Mouse (Mus musculus) intestine, embryonic 15.5 days (tissue): ENCODE measurements around the gene Gucy2d. TPM values are rescaled to one million over a fixed set of nuclear protein-coding genes. Genes with fewer than 3 reads are reported as not detected.

Experiments
- ATAC-seq: fragments of 200-750 bp; cut with Nextera tagmentation; 2 replicates; pipeline ENCODE4 v1.8.0; 2017; ENCODE audit warnings: moderate TSS enrichment, moderate library complexity
- H3K27ac ChIP-seq: fragments of 300-500 bp; sonication (generic); 2 replicates; pipeline ENCODE4 v1.5.1; 2015; ENCODE audit warnings: mild to moderate bottlenecking, inconsistent platforms
- H3K27me3 ChIP-seq: fragments of 300-500 bp; sonication (generic); replicated peaks from 2 replicates; pipeline ENCODE4 v1.6.1; 2015; ENCODE audit warnings: inconsistent platforms
- H3K36me3 ChIP-seq: fragments of 300-500 bp; sonication (generic); 2 replicates; pipeline ENCODE4 v1.6.1; 2015; ENCODE audit warnings: inconsistent platforms
- H3K4me1 ChIP-seq: fragments of 300-500 bp; sonication (generic); replicated peaks from 2 replicates; pipeline ENCODE4 v1.6.1; 2015; ENCODE audit warnings: inconsistent platforms
- H3K4me2 ChIP-seq: fragments of 300-500 bp; sonication (generic); replicated peaks from 2 replicates; pipeline ENCODE4 v1.6.1; 2015; ENCODE audit warnings: mild to moderate bottlenecking, inconsistent platforms
- H3K4me3 ChIP-seq: fragments of 300-500 bp; sonication (generic); replicated peaks from 2 replicates; pipeline ENCODE4 v1.5.1; 2015; ENCODE audit warnings: inconsistent platforms
- H3K9ac ChIP-seq: fragments of 300-500 bp; sonication (generic); 2 replicates; pipeline ENCODE4 v1.6.1; 2015; ENCODE audit warnings: inconsistent platforms
- H3K9me3 ChIP-seq: fragments of 300-500 bp; sonication (generic); 2 replicates; pipeline ENCODE4 v1.6.1; 2016; ENCODE audit warnings: inconsistent platforms
- WGBS: fragments of 180-500 bp; shearing (Covaris S2); methylation state at CpG from one replicate; pipeline ENCODE4 v1.1.7; 2015; 5-methylcytosine and 5-hydroxymethylcytosine counted together
- polyA plus RNA-seq: library from polyadenylated mRNA; unstranded; fragments of >200 nt; fragmentation: Nextera tagmentation; extraction: Ambion mirVana; gene quantifications from 2 replicates; pipeline ENCODE4 v1.2.1, GENCODE M21; 2015

The Gucy2d gene
- polyA plus RNA-seq, 1 experiment from 2014 or later: 0.68 TPM

GRCm38 (mm10) chr7:98484878-98485277, 44.7 kb downstream of the Gucy2d start:
- no peaks in the 10 kb centered on the region for H3K36me3 ChIP-seq
- no peaks in the 10 kb centered on the region for H3K9me3 ChIP-seq
- no peak for ATAC-seq
- peaks cover 30% of the 10 kb centered on the region for H3K4me1 ChIP-seq
- no peak overlapping the region for H3K4me3 ChIP-seq
- no peaks in the 10 kb centered on the region for H3K27me3 ChIP-seq
- no peak overlapping the region for H3K27ac ChIP-seq
- no peak overlapping the region for H3K4me2 ChIP-seq
- no peak overlapping the region for H3K9ac ChIP-seq
- WGBS: 81% methylated on average over 3 of the region's 3 CpGs

DNA sequence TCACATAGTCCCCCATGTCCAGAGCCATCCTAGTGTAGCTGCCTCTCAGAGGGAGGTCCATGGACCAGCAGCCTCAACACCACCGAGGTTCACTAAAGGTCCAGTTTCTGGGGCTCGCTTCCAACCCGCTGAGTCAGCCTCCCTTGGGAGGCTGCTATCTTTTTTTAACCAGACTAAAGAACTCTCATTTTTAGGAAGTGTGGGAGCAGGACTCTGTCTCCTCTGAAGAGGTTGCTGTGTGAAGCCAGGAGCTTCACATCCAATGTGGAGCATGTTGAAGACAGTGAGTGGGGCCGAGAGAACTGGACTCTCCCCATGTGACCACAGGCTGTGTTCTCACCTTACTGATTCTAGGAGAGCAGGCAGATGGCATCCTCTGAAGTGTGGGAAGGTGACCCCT, 45.3 kb downstream of the Gucy2d start:
- no peak overlapping the region for H3K9ac ChIP-seq
- no peak for ATAC-seq
- H3K4me1 ChIP-seq: peaks cover 36% of the 10 kb centered on the region
- H3K27ac ChIP-seq: no peak overlapping the region
- 67% methylated on average over 4 of the region's 4 CpGs for WGBS
- H3K4me3 ChIP-seq: no peak overlapping the region
- H3K9me3 ChIP-seq: no peaks in the 10 kb centered on the region
- H3K27me3 ChIP-seq: no peaks in the 10 kb centered on the region
- H3K36me3 ChIP-seq: no peaks in the 10 kb centered on the region
- H3K4me2 ChIP-seq: no peak overlapping the region

DNA sequence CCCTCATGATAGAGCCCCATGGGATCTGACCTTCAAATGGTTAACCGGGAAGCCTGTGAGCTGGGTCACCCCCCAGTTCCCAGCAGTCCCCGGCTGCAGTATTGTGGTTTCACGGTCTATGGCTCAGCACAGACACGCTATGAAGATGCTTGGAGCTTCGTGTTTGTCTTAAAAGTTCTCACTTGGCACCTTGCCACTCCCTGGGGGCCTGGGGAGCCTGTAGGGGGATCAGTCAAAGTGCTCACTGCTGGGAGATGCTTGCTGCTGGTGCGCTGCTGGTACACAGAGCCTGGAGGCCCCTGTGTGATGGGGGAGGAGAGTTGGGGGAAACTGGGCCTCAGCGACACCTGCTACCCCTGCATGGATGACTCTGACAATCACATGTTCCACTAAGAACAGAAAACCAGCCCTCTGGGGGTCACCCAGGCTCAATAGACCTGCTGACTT, 46.3 kb downstream of the Gucy2d start:
- H3K4me3 ChIP-seq: no peak overlapping the region
- no peak overlapping the region for H3K4me2 ChIP-seq
- H3K9me3 ChIP-seq: no peaks in the 10 kb centered on the region
- ATAC-seq: no peak
- no peaks in the 10 kb centered on the region for H3K36me3 ChIP-seq
- 36% methylated on average over 7 of the region's 7 CpGs for WGBS
- no peaks in the 10 kb centered on the region for H3K27me3 ChIP-seq
- peaks cover 41% of the 10 kb centered on the region for H3K4me1 ChIP-seq
- no peak overlapping the region for H3K9ac ChIP-seq
- no peak overlapping the region for H3K27ac ChIP-seq

GRCm38 (mm10) chr7:98487202-98487980, 47.2 kb downstream of the Gucy2d start:
- ATAC-seq: no peak
- Histone ChIP-seq H3K4me2 (no peak overlapping the region), H3K36me3 (no peaks in the 10 kb centered on the region), H3K9me3 (no peaks in the 10 kb centered on the region), H3K9ac (no peak overlapping the region), H3K4me1 (peaks cover 43% of the 10 kb centered on the region), H3K27me3 (no peaks in the 10 kb centered on the region), H3K4me3 (no peak overlapping the region), H3K27ac (no peak overlapping the region)
- WGBS: 86% methylated on average over 11 of the region's 11 CpGs

DNA sequence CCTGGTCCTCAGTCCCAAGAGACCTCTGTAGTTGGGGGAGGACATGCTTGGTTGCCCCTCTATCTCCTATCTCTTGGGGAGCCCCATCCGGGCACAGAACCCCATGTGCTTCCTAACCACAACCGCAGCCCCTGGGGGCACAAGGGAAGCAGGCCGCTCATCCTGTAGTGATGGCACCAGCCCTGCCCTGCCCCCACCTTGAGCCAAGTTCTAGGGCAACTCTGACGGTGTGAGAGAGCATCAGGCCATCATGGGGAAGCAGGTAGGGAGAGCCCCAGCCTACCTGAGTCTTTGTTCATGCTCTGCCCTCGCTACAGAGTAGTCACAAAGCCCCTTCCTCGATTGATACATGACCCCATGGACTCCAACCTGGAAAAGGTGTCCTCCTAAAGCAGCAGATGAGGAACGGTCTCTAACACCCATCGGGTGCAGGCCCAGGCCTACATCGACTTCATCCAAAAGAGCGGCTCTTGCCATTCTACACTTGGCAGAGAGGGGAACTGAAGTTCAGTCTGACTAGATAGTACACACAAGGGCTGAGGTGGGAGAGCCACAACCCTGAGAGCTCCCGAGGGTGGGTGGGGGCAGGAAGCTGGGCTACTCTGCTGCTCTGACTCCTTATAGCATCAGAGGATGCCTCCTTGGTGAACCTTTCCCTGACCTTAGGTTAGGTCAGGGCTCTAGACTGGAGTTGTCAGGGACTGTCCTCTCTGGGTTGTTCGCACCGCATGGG, 48.3 kb downstream of the Gucy2d start:
- H3K27ac ChIP-seq: no peak overlapping the region

DNA sequence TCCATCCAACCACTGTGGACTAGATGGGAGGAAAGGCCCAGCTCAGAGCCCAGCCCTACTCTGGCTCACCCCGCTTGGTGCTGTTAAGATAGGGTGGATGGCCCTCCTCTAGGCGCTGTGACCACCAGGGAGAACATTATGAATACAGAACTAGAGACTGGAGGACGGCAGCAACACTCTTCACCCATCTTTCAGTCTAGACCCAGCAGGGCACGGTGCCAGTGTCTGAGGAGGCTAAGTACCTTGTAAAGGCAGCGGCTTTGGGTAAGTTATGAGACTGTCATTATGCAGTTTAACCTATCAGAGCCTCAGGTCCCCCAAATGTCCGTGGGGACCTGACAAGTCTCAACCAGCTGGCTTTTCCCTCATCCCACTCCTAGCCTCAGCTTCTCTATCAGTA, 48.9 kb downstream of the Gucy2d start, which contains the start of gene Lrrc32:
Gene Lrrc32 (plus strand): TSS at position 153 of the 400 bp plus-strand sequence.
- peak within 1 kb of the TSS; percentile 58 for H3K4me3 ChIP-seq
- H3K36me3 ChIP-seq: no peaks in the 10 kb centered on the region
- H3K9me3 ChIP-seq: no peaks in the 10 kb centered on the region
- no peak for ATAC-seq
- H3K27me3 ChIP-seq: no peaks in the 10 kb centered on the region
- peaks cover 35% of the 10 kb centered on the region for H3K4me1 ChIP-seq
- WGBS: 41% methylated on average over 6 of the region's 6 CpGs
- H3K4me2 ChIP-seq: peak within 1 kb of the TSS; percentile 92
- H3K27ac ChIP-seq: no peak within 1 kb of the TSS
- H3K9ac ChIP-seq: peak within 1 kb of the TSS; percentile 50

More for the DNA sequence above, 48.3 kb downstream of the Gucy2d start:
- Histone ChIP-seq H3K9ac (no peak overlapping the region; the same call in 1 of the 2 replicates), H3K9me3 (no peaks in the 10 kb centered on the region), H3K4me3 (no peak overlapping the region), H3K4me1 (peaks cover 35% of the 10 kb centered on the region), H3K36me3 (no peaks in the 10 kb centered on the region), H3K27me3 (no peaks in the 10 kb centered on the region), H3K4me2 (peak overlapping the region; percentile 92; the same call in 1 of the 2 replicates)
- no peak for ATAC-seq
- 89% methylated on average over 13 of the region's 13 CpGs for WGBS

GRCm38 (mm10) chr7:98489623-98490084, 49.4 kb downstream of the Gucy2d start:
- Histone ChIP-seq H3K27ac (no peak overlapping the region), H3K27me3 (no peaks in the 10 kb centered on the region)
- WGBS: under 1% methylated on average over 49 of the region's 50 CpGs

DNA sequence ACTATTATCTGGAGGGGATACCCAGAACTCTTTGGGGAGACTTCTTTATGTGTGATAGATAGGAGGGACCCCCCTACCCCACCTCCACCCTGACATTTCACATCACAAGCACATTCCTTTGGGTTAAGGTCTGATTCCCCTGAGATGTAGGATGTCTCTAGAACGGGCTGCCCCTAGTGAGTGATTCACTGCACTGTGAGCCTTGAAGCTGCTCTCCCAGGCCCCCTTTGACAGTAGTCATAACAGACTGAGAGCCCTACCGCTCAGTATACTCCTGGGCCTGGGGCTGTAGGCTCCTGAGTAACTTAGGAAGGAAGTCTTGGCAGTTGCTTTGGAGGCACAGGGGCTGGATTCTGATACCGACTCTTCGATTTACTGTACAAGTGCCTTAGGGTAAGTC, 50.1 kb downstream of the Gucy2d start:
- H3K27ac ChIP-seq: no peak overlapping the region
- peak; percentile 19; the same call in 1 of the 2 replicates for ATAC-seq

More at GRCm38 (mm10) chr7:98489623-98490084, 49.4 kb downstream of the Gucy2d start:
- peak overlapping the region; percentile 92 for H3K4me2 ChIP-seq
- peak overlapping the region; percentile 50 for H3K9ac ChIP-seq
- H3K9me3 ChIP-seq: no peaks in the 10 kb centered on the region
- peaks cover 35% of the 10 kb centered on the region for H3K4me1 ChIP-seq
- peak; percentile 91 for ATAC-seq
- peak overlapping the region; percentile 58 for H3K4me3 ChIP-seq
- H3K36me3 ChIP-seq: no peaks in the 10 kb centered on the region

GRCm38 (mm10) chr7:98490911-98491310, 50.7 kb downstream of the Gucy2d start:
- H3K36me3 ChIP-seq: no peaks in the 10 kb centered on the region
- no peak for ATAC-seq
- no peak overlapping the region for H3K9ac ChIP-seq
- peak overlapping the region; percentile 58 for H3K4me3 ChIP-seq
- peaks cover 39% of the 10 kb centered on the region for H3K4me1 ChIP-seq
- H3K9me3 ChIP-seq: no peaks in the 10 kb centered on the region
- no peak overlapping the region for H3K27ac ChIP-seq
- 90% methylated on average over 6 of the region's 6 CpGs for WGBS
- no peaks in the 10 kb centered on the region for H3K27me3 ChIP-seq
- peak overlapping the region; percentile 92 for H3K4me2 ChIP-seq

More for the DNA sequence above, 50.1 kb downstream of the Gucy2d start:
- Histone ChIP-seq H3K36me3 (no peaks in the 10 kb centered on the region), H3K9ac (peak overlapping the region; percentile 50), H3K4me2 (peak overlapping the region; percentile 92), H3K9me3 (no peaks in the 10 kb centered on the region), H3K4me1 (peaks cover 35% of the 10 kb centered on the region), H3K4me3 (peak overlapping the region; percentile 58), H3K27me3 (no peaks in the 10 kb centered on the region)
- 43% methylated on average over 4 of the region's 4 CpGs for WGBS

DNA sequence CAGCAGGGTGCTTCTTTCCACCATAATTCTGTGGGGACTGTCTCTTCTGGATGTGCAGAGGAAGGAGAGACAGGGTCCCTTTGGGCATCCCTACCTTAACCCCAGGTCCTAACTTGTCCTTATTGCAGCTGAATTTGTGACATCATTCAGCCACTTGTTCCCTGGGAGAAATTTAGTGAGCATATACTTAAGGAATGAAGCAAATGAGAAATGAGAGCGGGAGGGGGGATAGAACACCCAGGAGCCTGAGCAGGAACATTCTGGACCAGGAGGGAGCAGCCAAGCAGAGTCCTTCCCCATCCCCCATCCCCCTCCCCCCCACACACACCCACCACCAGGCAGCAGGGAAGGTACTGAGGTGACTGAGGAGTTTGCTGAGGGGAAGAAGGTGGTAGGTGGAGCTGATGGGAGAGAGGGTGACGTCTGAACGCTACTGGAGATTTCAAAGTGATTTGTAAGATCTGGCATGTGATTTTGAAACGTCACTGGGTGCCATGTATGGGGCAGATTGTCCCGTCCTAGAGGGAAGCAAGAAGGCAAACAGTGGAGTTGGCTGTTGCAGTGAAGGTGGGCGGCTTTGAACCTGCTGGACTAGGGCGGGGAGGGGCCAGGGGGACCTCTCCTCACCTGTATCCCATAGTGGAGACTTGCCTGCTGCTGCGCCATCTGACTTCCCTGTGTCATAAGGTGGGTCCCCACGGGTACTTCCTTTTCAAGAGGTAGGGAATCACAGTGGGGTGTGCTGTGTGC, 51.4 kb downstream of the Gucy2d start:
- 66% methylated on average over 9 of the region's 9 CpGs for WGBS
- peaks cover 34% of the 10 kb centered on the region for H3K4me1 ChIP-seq
- H3K27ac ChIP-seq: no peak overlapping the region
- no peak overlapping the region for H3K9ac ChIP-seq
- H3K27me3 ChIP-seq: no peaks in the 10 kb centered on the region
- H3K9me3 ChIP-seq: no peaks in the 10 kb centered on the region
- H3K36me3 ChIP-seq: no peaks in the 10 kb centered on the region
- ATAC-seq: no peak
- H3K4me2 ChIP-seq: peak overlapping the region; percentile 92
- peak overlapping the region; percentile 58 for H3K4me3 ChIP-seq

- 0 out of 2 replicates have a peak overlapping the region, but pooled peaks have one; percentile 17 for H3K27ac ChIP-seq
- H3K4me2 ChIP-seq: peak overlapping the region; percentile 92
- H3K4me1 ChIP-seq: peaks cover 31% of the 10 kb centered on the region
- no peaks in the 10 kb centered on the region for H3K36me3 ChIP-seq
- WGBS: 74% methylated on average over 5 of the region's 5 CpGs
- no peaks in the 10 kb centered on the region for H3K9me3 ChIP-seq
- no peaks in the 10 kb centered on the region for H3K27me3 ChIP-seq
- H3K9ac ChIP-seq: no peak overlapping the region
- ATAC-seq: no peak
- H3K4me3 ChIP-seq: no peak overlapping the region; the same call in 1 of the 2 replicates
These were observed 52.1 kb downstream of the Gucy2d start for GRCm38 (mm10) chr7:98492331-98492730.

GRCm38 (mm10) chr7:98493307-98493706, 53.1 kb downstream of the Gucy2d start:
- no peak for ATAC-seq
- H3K27ac ChIP-seq: no peak overlapping the region
- H3K4me1 ChIP-seq: peaks cover 31% of the 10 kb centered on the region
- H3K27me3 ChIP-seq: no peaks in the 10 kb centered on the region
- no peak overlapping the region for H3K9ac ChIP-seq
- no peak overlapping the region for H3K4me3 ChIP-seq
- H3K9me3 ChIP-seq: no peaks in the 10 kb centered on the region
- no peaks in the 10 kb centered on the region for H3K36me3 ChIP-seq
- 63% methylated on average over 2 of the region's 2 CpGs for WGBS
- no peak overlapping the region for H3K4me2 ChIP-seq
